Mouse (Mus musculus) E14TG2a.4 (cell line): ENCODE measurements around the gene Gm20388.

Source experiments
- CTCF ChIP-seq: conservative IDR thresholded peaks from 2 replicates; pipeline ENCODE4 v1.5.1; 2014; ENCODE audit warnings: low read length
- NANOG ChIP-seq: IDR thresholded peaks from 2 replicates; pipeline ENCODE4 v1.6.1; 2014; ENCODE audit warnings: borderline replicate concordance, low read length, mixed read lengths
- POU5F1 ChIP-seq: IDR thresholded peaks from 2 replicates; pipeline ENCODE4 v1.6.1; 2014; ENCODE audit warnings: low read length, borderline replicate concordance

GRCm38 (mm10) chr8:121377680-121378079 lies 1467.0 kb downstream of the Gm20388 start:
- no peak for TF ChIP-seq CTCF
- no peak for TF ChIP-seq POU5F1
- no peak for TF ChIP-seq NANOG
